Mouse (Mus musculus) kidney, embryonic 14.5 days (tissue): Measurements from ENCODE around the gene Aff1. TPM values are rescaled to one million over a fixed set of nuclear protein-coding genes. Genes with fewer than 3 reads are reported as not detected.

Experiments
- ATAC-seq: fragments of 200-750 bp; cut with Nextera tagmentation; 2 replicates; pipeline ENCODE4 v1.8.0; 2017; ENCODE audit warnings: moderate number of reproducible peaks, mild to moderate bottlenecking, moderate TSS enrichment, moderate library complexity; ENCODE audit not compliant: low FRiP score, low TSS enrichment
- H3K27ac ChIP-seq: fragments of 300-500 bp; sonication (generic); 2 replicates; pipeline ENCODE4 v1.5.1; 2014; ENCODE audit warnings: low read depth, mild to moderate bottlenecking, low read length, moderate library complexity, mixed read lengths
- H3K27me3 ChIP-seq: fragments of 300-500 bp; sonication (generic); 2 replicates; pipeline ENCODE4 v1.6.1; 2014; ENCODE audit warnings: mild to moderate bottlenecking, low read length; ENCODE audit not compliant: control insufficient read depth, insufficient read depth
- H3K36me3 ChIP-seq: fragments of 300-500 bp; sonication (generic); 2 replicates; pipeline ENCODE4 v1.6.1; 2014; ENCODE audit warnings: low read length, mixed read lengths; ENCODE audit not compliant: control insufficient read depth, insufficient read depth
- H3K4me1 ChIP-seq: fragments of 300-500 bp; sonication (generic); 2 replicates; pipeline ENCODE4 v1.6.1; 2014; ENCODE audit warnings: low read length, mixed read lengths; ENCODE audit not compliant: control insufficient read depth, insufficient read depth
- H3K4me2 ChIP-seq: fragments of 300-500 bp; sonication (generic); replicated peaks from 2 replicates; pipeline ENCODE4 v1.6.1; 2014; ENCODE audit warnings: low read depth, mild to moderate bottlenecking, low read length
- H3K4me3 ChIP-seq: fragments of 300-500 bp; sonication (generic); 2 replicates; pipeline ENCODE4 v1.5.1; 2014; ENCODE audit warnings: mild to moderate bottlenecking, low read length
- H3K9ac ChIP-seq: fragments of 300-500 bp; sonication (generic); 2 replicates; pipeline ENCODE4 v1.6.1; 2014; ENCODE audit warnings: low read depth, mild to moderate bottlenecking, low read length, moderate library complexity
- H3K9me3 ChIP-seq: fragments of 300-500 bp; sonication (generic); 2 replicates; pipeline ENCODE4 v1.6.1; 2016; ENCODE audit warnings: low read length; ENCODE audit not compliant: control insufficient read depth
- WGBS: fragments of 180-500 bp; shearing (Covaris S2); extraction: QIAGEN DNeasy Blood & Tissue Kit; methylation state at CpG from one replicate; pipeline ENCODE4 v1.1.7; 2014; 5-methylcytosine and 5-hydroxymethylcytosine counted together
- polyA plus RNA-seq: library from polyadenylated mRNA; unstranded; fragments of >200 nt; fragmentation: Nextera tagmentation; extraction: Ambion mirVana; gene quantifications from 2 replicates; pipeline ENCODE4 v1.2.1, GENCODE M21; 2014

Aff1 gene
- polyA plus RNA-seq, 1 experiment from 2014 or later = 14.4 TPM

- Histone ChIP-seq H3K27me3 (no peaks in the 10 kb centered on the region), H3K9ac (no peak overlapping the region), H3K9me3 (no peaks in the 10 kb centered on the region), H3K4me3 (no peak overlapping the region), H3K4me1 (no peaks in the 10 kb centered on the region), H3K27ac (no peak overlapping the region), H3K4me2 (no peak overlapping the region), H3K36me3 (no peaks in the 10 kb centered on the region)
- 70% methylated on average over 9 of the region's 9 CpGs for WGBS
- no peak for ATAC-seq
Observed at GRCm38 (mm10) chr5:103664932-103665331, 27.2 kb upstream of the Aff1 start.

GRCm38 (mm10) chr5:103665876-103666275, 26.3 kb upstream of the Aff1 start:
- H3K36me3 ChIP-seq = no peaks in the 10 kb centered on the region
- H3K9me3 ChIP-seq = no peaks in the 10 kb centered on the region
- no peak for ATAC-seq
- H3K4me2 ChIP-seq = no peak overlapping the region
- H3K9ac ChIP-seq = no peak overlapping the region
- no peaks in the 10 kb centered on the region for H3K27me3 ChIP-seq
- no peak overlapping the region for H3K4me3 ChIP-seq
- WGBS = 81% methylated on average over 2 of the region's 2 CpGs
- no peak overlapping the region for H3K27ac ChIP-seq
- no peaks in the 10 kb centered on the region for H3K4me1 ChIP-seq

GRCm38 (mm10) chr5:103671858-103672257, 20.3 kb upstream of the Aff1 start:
- H3K4me2 ChIP-seq = no peak overlapping the region
- no peak overlapping the region for H3K27ac ChIP-seq
- no peak for ATAC-seq
- no peak overlapping the region for H3K9ac ChIP-seq
- H3K36me3 ChIP-seq = no peaks in the 10 kb centered on the region
- no peak overlapping the region for H3K4me3 ChIP-seq
- 68% methylated on average over 3 of the region's 3 CpGs for WGBS
- no peaks in the 10 kb centered on the region for H3K4me1 ChIP-seq
- H3K27me3 ChIP-seq = no peaks in the 10 kb centered on the region
- H3K9me3 ChIP-seq = no peaks in the 10 kb centered on the region

GRCm38 (mm10) chr5:103673611-103674010, 18.6 kb upstream of the Aff1 start:
- H3K27ac ChIP-seq = no peak overlapping the region
- no peak for ATAC-seq
- no peaks in the 10 kb centered on the region for H3K27me3 ChIP-seq
- H3K4me3 ChIP-seq = no peak overlapping the region
- no peaks in the 10 kb centered on the region for H3K9me3 ChIP-seq
- no peaks in the 10 kb centered on the region for H3K4me1 ChIP-seq
- no peaks in the 10 kb centered on the region for H3K36me3 ChIP-seq
- no peak overlapping the region for H3K4me2 ChIP-seq
- no peak overlapping the region for H3K9ac ChIP-seq
- WGBS = 80% methylated on average over 4 of the region's 4 CpGs

- no peak for ATAC-seq
- no peak overlapping the region for H3K4me2 ChIP-seq
- no peaks in the 10 kb centered on the region for H3K4me1 ChIP-seq
- no peak overlapping the region for H3K9ac ChIP-seq
- H3K27ac ChIP-seq = no peak overlapping the region
- H3K9me3 ChIP-seq = no peaks in the 10 kb centered on the region
- H3K36me3 ChIP-seq = no peaks in the 10 kb centered on the region
- no peak overlapping the region for H3K4me3 ChIP-seq
- 66% methylated on average over 6 of the region's 6 CpGs for WGBS
- H3K27me3 ChIP-seq = no peaks in the 10 kb centered on the region
Observed at GRCm38 (mm10) chr5:103674482-103674881, 17.7 kb upstream of the Aff1 start.

- no peaks in the 10 kb centered on the region for H3K4me1 ChIP-seq
- no peak for ATAC-seq
- WGBS = 84% methylated on average over 6 of the region's 6 CpGs
- H3K27ac ChIP-seq = no peak overlapping the region
- H3K9me3 ChIP-seq = no peaks in the 10 kb centered on the region
- H3K27me3 ChIP-seq = no peaks in the 10 kb centered on the region
- no peaks in the 10 kb centered on the region for H3K36me3 ChIP-seq
- no peak overlapping the region for H3K9ac ChIP-seq
- H3K4me2 ChIP-seq = no peak overlapping the region
- no peak overlapping the region for H3K4me3 ChIP-seq
Observed at GRCm38 (mm10) chr5:103676289-103676881, 15.8 kb upstream of the Aff1 start.

- Histone ChIP-seq H3K9ac (no peak overlapping the region), H3K27ac (no peak overlapping the region), H3K4me3 (no peak overlapping the region), H3K9me3 (no peaks in the 10 kb centered on the region), H3K27me3 (no peaks in the 10 kb centered on the region), H3K36me3 (no peaks in the 10 kb centered on the region), H3K4me2 (no peak overlapping the region), H3K4me1 (no peaks in the 10 kb centered on the region)
- peak; percentile 40; the same call in 1 of the 2 replicates for ATAC-seq
- 49% methylated on average over 6 of the region's 6 CpGs for WGBS
Observed at GRCm38 (mm10) chr5:103677894-103678293, 14.3 kb upstream of the Aff1 start.

- 92% methylated on average over 5 of the region's 5 CpGs for WGBS
- H3K4me1 ChIP-seq = no peaks in the 10 kb centered on the region
Observed at GRCm38 (mm10) chr5:103678974-103679373, 13.2 kb upstream of the Aff1 start.

GRCm38 (mm10) chr5:103680381-103680780, 11.8 kb upstream of the Aff1 start:
- ATAC-seq = 0 out of 2 replicates have a peak, but pooled peaks have one; percentile 55

More at GRCm38 (mm10) chr5:103678974-103679373, 13.2 kb upstream of the Aff1 start:
- no peak overlapping the region for H3K4me2 ChIP-seq
- H3K9ac ChIP-seq = no peak overlapping the region
- no peaks in the 10 kb centered on the region for H3K36me3 ChIP-seq
- no peaks in the 10 kb centered on the region for H3K9me3 ChIP-seq
- no peaks in the 10 kb centered on the region for H3K27me3 ChIP-seq
- no peak for ATAC-seq
- no peak overlapping the region for H3K4me3 ChIP-seq
- no peak overlapping the region for H3K27ac ChIP-seq

More at GRCm38 (mm10) chr5:103680381-103680780, 11.8 kb upstream of the Aff1 start:
- H3K36me3 ChIP-seq = no peaks in the 10 kb centered on the region
- WGBS = 46% methylated on average over 4 of the region's 4 CpGs
- no peaks in the 10 kb centered on the region for H3K27me3 ChIP-seq
- no peaks in the 10 kb centered on the region for H3K4me1 ChIP-seq
- H3K9me3 ChIP-seq = no peaks in the 10 kb centered on the region
- H3K27ac ChIP-seq = no peak overlapping the region
- H3K4me3 ChIP-seq = no peak overlapping the region
- H3K9ac ChIP-seq = no peak overlapping the region
- H3K4me2 ChIP-seq = no peak overlapping the region
